Mouse (Mus musculus): ENCODE measurements around the gene Insl3. TPM values are rescaled to one million over a fixed set of nuclear protein-coding genes. Genes with fewer than 3 reads are reported as not detected.

Gene Insl3
- 45.3 and 91.7 TPM in 2 replicates for polyA plus RNA-seq (2012; rRNA removed; ENCODE audit: low replicate concordance)

DNA sequence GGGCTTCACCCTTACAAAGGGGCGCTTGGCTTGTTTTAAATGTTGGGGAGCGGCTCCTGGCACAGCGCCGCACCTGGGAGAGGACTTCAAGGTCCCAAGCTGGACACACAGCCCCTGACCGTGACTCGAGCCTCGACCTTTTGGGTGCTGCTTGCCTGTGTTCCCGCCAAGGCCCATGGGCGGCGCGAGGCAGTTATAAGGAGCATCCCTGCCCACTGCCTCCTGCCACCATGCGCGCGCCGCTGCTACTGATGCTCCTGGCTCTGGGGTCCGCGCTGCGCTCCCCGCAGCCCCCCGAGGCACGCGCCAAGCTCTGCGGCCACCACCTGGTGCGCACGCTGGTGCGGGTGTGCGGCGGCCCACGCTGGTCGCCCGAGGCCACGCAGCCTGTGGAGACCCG, at the start of gene Insl3:
TSS of gene Insl3 (plus strand) at position 187 of the 400 bp plus-strand sequence.

DNA sequence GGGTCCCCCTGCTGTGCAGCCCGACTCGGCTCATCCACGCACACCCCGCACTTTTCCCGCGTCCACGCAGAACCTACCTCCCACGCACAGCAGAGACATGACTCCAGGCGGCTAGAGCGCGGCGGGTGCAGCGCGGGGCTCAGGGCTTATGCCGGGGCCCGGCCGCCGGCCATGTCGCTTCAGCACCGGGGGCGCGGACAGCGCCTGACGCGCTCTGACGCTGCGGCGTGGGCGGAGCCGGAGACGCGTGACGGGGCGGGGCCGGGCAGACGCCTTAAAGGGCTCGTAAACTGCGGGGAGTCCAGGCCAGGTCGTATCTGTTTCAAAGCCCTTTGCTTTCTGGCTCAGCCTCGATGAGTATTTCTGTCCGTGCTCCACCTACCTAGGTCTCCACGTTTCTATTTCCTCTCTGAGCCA, 17.5 kb upstream of the Insl3 start, which contains the start of gene Unc13a:
TSS of gene Unc13a (minus strand) at position 209 of the 417 bp plus-strand sequence.

DNA sequence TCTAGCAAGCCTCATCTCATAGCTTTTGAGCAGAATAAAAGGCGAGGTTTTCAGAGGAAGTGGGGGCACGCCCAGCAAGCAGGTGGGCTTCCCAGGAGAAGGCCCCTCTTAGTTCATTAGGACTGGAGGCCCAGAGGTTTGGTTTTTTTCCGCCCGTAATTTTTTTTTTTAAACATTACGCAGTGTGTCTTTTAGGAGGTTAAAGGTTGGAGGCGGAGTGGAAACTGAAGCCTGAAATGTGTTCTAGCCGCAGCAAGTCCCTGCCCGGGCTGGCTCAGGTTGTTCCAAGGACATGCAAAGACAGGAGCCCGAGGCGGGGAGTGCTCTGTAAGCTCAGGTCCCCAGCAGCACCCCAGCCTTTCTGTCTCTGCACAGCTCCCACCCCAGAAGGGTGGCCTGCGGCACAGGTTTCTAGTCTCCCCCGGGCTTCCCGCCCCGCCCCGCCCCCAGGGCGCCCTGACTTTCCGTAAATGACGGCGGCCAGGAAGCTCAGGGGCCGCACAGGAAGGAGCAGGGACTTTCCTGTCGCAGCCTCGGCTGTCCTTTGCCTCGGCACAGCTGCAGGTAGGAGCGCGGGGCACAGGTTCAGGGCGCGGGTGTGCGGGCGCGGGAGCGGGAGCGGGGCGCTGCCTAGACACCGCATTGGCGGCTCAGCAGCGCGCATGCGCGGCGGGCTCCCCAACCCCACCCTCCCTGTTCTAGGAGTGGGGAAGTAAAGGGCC, 12.8 kb upstream of the Insl3 start, which contains the start of gene Jak3:
TSS of gene Jak3 (plus strand) at position 277 of the 722 bp plus-strand sequence.

DNA sequence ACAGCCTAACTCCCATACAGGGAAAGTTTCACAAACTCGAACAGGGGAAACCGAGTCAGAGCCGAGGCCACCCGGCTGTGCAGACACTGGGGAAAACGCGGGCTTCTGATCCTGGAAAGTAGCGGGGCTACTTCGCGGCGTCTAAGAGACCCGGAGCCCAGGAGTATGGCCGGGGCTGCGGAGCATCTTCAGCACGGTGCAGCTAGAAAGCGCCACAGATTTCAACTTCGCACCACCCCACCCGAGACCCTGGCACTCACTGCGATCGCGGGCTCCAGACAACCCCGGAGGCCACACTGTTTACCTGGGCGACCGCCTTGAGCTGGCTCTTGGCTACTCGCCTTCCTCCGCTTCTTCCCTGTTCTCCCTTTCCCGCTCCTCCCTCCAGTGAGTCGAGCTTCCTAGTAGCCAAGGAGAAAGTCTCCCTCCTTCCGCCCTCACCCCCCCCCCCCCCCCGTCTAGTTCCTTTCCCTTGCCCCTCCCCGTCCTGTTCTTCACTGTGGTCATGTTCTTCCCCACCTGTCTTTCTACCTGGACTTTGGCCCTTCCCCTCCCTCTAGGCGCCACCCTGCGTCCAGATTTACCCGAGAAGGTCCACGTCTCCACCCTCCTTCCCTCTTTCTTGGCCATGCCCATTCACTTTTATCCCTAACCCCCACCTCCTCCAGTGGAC, 12.5 kb downstream of the Insl3 start, which contains the start of gene B3gnt3:
TSS of gene B3gnt3 (minus strand) at position 376 of the 673 bp plus-strand sequence.

DNA sequence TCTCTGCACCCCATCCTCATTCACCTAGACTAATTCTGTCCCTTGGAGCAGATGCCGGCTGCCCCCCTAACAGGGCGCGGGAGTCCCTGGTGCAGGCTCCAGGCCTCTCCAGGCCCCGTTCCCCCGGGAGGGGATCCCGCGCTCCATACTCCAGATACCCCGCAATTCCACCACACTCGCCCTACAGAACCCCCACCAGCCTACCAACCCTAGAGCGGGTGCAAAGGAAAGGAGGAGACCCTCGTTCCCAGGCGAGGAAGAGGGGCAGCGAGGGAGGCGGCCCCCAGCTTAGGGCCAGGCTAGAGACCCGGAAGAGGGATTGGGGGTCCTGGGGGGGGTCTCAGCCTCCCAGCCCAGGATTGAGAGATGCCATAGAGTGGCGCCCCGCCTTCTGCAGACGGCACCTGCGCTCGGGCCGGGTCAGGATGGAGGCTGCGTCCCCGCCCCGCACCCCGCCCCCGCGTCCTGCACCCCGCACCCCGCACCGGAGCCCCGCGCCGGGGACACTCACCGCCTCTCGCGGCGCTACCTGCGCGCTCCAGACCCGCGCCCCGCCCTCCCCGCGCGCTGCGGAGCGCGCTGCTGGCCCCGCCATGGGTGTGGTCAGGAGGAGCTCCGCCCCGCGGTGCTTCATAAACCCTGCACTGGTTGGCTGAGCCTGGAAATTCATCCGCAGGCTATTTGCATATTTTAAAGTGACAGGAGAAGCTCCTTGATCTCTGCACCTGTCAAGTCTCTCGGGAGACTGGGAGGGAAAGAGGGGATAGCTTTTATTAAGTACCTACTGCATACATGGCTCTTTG, 36.3 kb downstream of the Insl3 start, which contains the start of gene Fcho1:
TSS of gene Fcho1 (minus strand) at position 595 of the 803 bp plus-strand sequence.

Other genes starting within 250 kb of the Insl3 start
- gene Abhd8, start 225.6 kb upstream of the Insl3 start, polyA plus RNA-seq (2012; rRNA removed; ENCODE audit: low replicate concordance) = 39.7 and 88.0 TPM in 2 replicates
- 109 and 185 TPM in 2 replicates for gene Mrpl34, start 224.3 kb upstream of the Insl3 start, polyA plus RNA-seq (2012; rRNA removed; ENCODE audit: low replicate concordance)
- gene Dda1, start 220.0 kb upstream of the Insl3 start, polyA plus RNA-seq (2012; rRNA removed; ENCODE audit: low replicate concordance) = 103 and 108 TPM in 2 replicates
- gene Ano8, start 203.3 kb upstream of the Insl3 start, polyA plus RNA-seq (2012; rRNA removed; ENCODE audit: low replicate concordance) = 20.8 and 48.1 TPM in 2 replicates
- 27.0 and 51.9 TPM in 2 replicates for gene Gtpbp3, start 201.1 kb upstream of the Insl3 start, polyA plus RNA-seq (2012; rRNA removed; ENCODE audit: low replicate concordance)
- 191 and 472 TPM in 2 replicates for gene Plvap, start 177.5 kb upstream of the Insl3 start, polyA plus RNA-seq (2012; rRNA removed; ENCODE audit: low replicate concordance)
- gene Ccdc194, start 163.5 kb upstream of the Insl3 start, polyA plus RNA-seq (2012; rRNA removed; ENCODE audit: low replicate concordance) = 0.23 TPM in 1 of 2 replicates, not detected in the other
- gene Bst2, start 151.8 kb upstream of the Insl3 start, polyA plus RNA-seq (2012; rRNA removed; ENCODE audit: low replicate concordance) = 243 and 517 TPM in 2 replicates
- gene Mvb12a, start 146.3 kb upstream of the Insl3 start, polyA plus RNA-seq (2012; rRNA removed; ENCODE audit: low replicate concordance) = 101 and 186 TPM in 2 replicates
- gene Tmem221, start 130.3 kb upstream of the Insl3 start, polyA plus RNA-seq (2012; rRNA removed; ENCODE audit: low replicate concordance) = 3.2 and 6.8 TPM in 2 replicates
- 0.63 and 0.92 TPM in 2 replicates for gene Nxnl1, start 122.6 kb upstream of the Insl3 start, polyA plus RNA-seq (2012; rRNA removed; ENCODE audit: low replicate concordance)
- gene Slc27a1, start 120.3 kb upstream of the Insl3 start, polyA plus RNA-seq (2012; rRNA removed; ENCODE audit: low replicate concordance) = 854 and 1,064 TPM in 2 replicates
- gene Pgls, start 97.0 kb upstream of the Insl3 start, polyA plus RNA-seq (2012; rRNA removed; ENCODE audit: low replicate concordance) = 137 and 341 TPM in 2 replicates
- 7.2 and 22.1 TPM in 2 replicates for gene Fam129c, start 91.6 kb upstream of the Insl3 start, polyA plus RNA-seq (2012; rRNA removed; ENCODE audit: low replicate concordance)
- gene Colgalt1, start 78.2 kb upstream of the Insl3 start, polyA plus RNA-seq (2012; rRNA removed; ENCODE audit: low replicate concordance) = 159 and 238 TPM in 2 replicates
- gene Unc13a, start 17.5 kb upstream of the Insl3 start, polyA plus RNA-seq (2012; rRNA removed; ENCODE audit: low replicate concordance) = 1.2 and 1.5 TPM in 2 replicates
- gene Jak3, start 12.9 kb upstream of the Insl3 start, polyA plus RNA-seq (2012; rRNA removed; ENCODE audit: low replicate concordance) = 54.2 and 110 TPM in 2 replicates
- 18.6 and 33.3 TPM in 2 replicates for gene B3gnt3, start 12.6 kb downstream of the Insl3 start, polyA plus RNA-seq (2012; rRNA removed; ENCODE audit: low replicate concordance)
- gene Fcho1, start 36.5 kb downstream of the Insl3 start, polyA plus RNA-seq (2012; rRNA removed; ENCODE audit: low replicate concordance) = 57.5 and 167 TPM in 2 replicates
- 0.59 and 0.86 TPM in 2 replicates for gene Zfp709, start 192.8 kb downstream of the Insl3 start, polyA plus RNA-seq (2012; rRNA removed; ENCODE audit: low replicate concordance)
- 0.43 and 0.86 TPM in 2 replicates for gene Zfp882, start 219.4 kb downstream of the Insl3 start, polyA plus RNA-seq (2012; rRNA removed; ENCODE audit: low replicate concordance)
- 1.5 and 4.1 TPM in 2 replicates for gene Zfp617, start 219.4 kb downstream of the Insl3 start, polyA plus RNA-seq (2012; rRNA removed; ENCODE audit: low replicate concordance)